Mouse (Mus musculus): ENCODE data around the gene Zdhhc7. TPM values are rescaled to one million over a fixed set of nuclear protein-coding genes. Genes with fewer than 3 reads are reported as not detected.
A peak's percentile ranks its signal among the peaks of the same experiment; 100 is the strongest.

Zdhhc7 gene
- 10 to 100 TPM; 33.5 to 40.0 (median 34.3) TPM for total RNA-seq (2022)

GRCm38 (mm10) chr8:120101068-120101972 is at the start of gene Zdhhc7:
Zdhhc7 (minus strand) TSS chr8:120101482.
- peak; percentile 85 for DNase-seq (ENCODE audit: low spot score)

DNA sequence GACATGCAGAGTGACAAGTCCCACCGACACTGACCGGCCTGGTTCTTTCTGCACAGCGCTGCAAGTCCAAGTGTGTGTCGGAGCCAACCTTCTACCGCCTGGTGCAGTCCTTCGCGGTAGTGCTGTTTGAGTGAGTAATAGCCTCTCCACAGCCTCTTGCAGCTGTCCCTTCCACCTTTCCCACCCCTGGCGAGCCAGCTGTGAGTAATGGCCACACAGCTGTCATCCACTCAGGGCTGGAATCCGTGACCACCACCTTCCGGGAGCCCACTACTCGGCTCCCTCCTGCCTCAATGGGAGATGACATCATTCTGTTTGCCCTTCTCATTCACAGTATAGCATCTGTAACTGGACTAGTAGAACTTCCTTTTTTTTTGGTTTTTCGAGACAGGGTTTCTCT is 48.7 kb upstream of the Zdhhc7 start:
- no peak for DNase-seq (ENCODE audit: low spot score)

GRCm38 (mm10) chr8:120146051-120146450 is 44.8 kb upstream of the Zdhhc7 start:
- no peak for DNase-seq (ENCODE audit: low spot score)

DNA sequence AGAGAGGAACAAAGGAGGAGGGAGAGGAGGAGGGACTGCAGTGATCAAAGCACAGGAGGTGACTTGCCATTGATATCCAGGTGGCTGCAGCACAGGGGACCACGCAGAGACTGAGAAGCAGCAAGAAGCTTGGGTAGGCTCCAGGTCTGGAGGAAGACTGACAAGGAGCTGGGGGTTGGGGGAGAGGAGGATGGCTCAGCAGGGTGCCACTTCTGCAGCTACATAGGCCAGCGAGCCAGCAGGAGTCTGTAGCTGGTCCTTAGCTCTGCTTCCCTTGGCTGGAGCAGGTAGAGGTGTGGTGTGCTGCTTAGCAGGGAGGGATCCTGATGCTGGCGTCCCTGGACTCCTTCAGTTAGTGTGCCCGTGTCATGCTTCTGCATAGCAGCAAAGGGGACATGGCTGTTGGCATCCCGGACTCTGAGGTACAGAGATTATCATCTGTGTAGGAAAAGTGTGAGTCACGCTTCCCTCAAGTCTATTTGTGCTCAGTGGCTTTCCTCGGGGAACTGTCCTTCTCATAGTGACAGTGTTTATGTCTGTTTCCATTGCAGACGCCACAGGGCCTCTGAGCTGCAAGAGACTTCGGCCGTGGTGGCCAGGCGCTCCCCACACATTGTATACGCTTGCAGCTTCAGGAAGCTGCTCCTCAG is 43.5 kb upstream of the Zdhhc7 start:
- DNase-seq (ENCODE audit: low spot score) = no peak

DNA sequence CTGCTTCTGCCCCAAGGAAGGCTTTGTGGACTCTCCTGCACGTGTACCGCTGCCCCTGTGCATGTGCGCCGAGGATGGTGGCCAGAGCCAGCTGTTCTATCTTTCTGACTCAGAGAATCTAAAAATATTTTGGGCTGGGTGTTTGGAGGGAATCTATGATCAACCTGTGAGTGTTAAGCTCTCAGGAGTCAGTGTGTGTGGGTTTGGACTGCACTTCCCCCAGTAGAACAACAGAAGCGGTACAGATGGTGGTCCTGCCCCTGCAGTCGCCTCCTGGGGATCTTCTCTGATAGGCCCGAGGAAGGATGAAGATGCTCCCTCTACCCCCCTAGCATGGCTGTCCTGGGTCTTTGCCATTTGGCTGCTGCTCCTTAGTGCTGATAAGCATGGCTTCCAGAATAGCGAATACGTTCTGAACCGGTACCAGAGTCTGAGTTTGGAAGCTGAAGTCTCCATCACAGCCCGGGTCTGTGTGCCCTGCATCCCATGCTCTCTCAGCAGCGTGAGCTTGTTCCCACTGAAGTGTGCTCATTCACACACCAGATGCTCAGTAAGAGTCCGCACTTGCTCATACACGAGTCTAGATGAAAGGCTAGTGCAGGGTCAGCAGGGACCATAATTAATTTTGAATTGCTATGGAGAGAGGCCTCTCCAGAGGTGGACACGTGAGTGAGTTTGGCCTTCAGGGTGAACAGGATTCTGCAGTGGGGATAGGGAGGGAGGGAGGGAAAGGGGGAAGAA is 42.8 kb upstream of the Zdhhc7 start:
- DNase-seq (ENCODE audit: low spot score) = no peak

DNA sequence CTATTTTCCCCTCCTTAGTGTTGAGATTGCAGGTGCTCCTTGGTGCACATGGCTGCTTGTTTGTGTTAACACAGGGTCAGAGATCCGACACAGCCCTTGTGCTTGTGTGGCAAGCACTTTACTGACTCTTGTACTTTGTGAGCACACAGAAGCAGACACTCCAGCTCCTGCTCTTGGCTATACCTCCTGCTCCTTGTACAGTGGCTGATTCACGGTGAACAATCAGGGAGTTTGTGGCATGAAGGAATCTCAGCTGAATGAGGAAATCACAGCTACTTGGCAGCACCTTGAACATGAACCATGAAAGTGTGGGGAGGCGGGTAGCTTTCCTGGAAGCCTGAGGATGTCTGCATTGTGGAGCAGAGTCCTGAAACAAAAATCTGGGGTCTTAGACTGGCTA is 39.5 kb upstream of the Zdhhc7 start:
- DNase-seq (ENCODE audit: low spot score) = no peak

DNA sequence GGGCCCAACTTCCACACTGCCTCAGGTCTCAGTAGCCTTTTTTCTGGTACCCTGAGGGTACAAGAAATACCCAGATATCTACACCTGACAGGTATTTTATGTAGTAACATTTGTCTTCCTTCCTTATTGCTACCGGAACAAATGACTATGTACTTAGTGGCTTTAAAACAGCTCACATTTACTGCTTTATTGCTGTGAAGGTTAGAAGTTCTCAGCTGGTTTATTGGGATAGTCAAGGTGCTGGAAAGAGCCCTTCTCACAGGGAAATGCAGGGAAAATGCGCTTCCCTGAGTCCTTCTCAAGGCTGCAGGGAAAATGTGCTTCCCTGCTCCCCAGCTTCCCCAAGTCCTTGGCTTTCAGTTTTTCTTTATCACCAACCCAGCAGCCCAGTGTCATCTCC is 37.7 kb upstream of the Zdhhc7 start:
- no peak for DNase-seq (ENCODE audit: low spot score)

GRCm38 (mm10) chr8:120136618-120137017 is 35.3 kb upstream of the Zdhhc7 start:
- no peak for DNase-seq (ENCODE audit: low spot score)

GRCm38 (mm10) chr8:120135687-120136086 is 34.4 kb upstream of the Zdhhc7 start:
- no peak for DNase-seq (ENCODE audit: low spot score)

DNA sequence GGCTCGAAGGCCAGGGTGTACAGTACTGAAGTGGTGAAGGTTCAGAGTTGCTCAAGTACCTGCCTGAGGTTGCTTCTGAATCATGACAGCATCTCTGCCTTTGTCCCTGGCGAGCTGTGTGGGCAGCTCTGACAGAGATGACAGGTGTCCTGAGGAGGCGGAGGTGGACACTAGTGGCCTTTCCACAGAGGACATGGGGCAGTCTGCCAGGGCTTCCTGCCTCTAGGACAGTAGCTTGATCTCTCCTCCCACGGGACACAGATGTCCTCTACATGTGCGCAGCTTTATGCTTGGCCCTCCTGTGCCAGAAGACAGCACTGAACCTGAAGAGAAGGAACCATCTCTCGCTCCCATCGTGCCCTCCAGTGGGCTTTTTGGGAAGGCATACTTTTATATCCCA is 31.9 kb upstream of the Zdhhc7 start:
- DNase-seq (ENCODE audit: low spot score) = no peak

GRCm38 (mm10) chr8:120131158-120131557 is 29.9 kb upstream of the Zdhhc7 start:
- DNase-seq (ENCODE audit: low spot score) = no peak

- DNase-seq (ENCODE audit: low spot score) = no peak
Measured at GRCm38 (mm10) chr8:120129547-120129946, 28.3 kb upstream of the Zdhhc7 start.

GRCm38 (mm10) chr8:120126357-120127161 is 25.3 kb upstream of the Zdhhc7 start:
- no peak for DNase-seq (ENCODE audit: low spot score)

DNA sequence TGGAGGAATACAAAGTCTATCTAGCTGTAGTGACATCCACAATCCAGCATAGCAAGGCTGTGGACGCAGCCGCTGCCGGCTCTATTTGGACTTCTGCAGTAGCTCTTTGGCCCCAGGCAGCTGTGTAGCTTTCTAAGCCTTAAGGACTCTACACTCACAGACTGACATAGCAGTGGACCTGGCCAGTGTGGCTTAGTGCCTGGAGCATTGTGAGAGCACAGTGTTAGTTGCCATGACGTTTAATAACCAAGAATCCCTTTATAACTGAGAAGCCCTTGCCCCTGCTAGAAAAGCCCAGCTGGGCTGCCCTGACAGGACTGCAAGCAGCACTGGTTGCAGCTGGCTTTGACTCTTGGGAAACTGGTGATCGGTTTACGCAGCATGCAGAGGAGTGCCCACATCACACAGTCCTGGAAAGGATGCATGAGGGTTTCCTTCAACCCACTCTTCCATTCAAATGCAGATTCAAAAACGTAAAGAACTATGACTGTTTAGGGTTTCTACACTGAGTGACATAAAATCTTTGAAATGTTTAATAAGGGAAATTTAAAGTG is 23.6 kb upstream of the Zdhhc7 start:
- no peak for DNase-seq (ENCODE audit: low spot score)

DNA sequence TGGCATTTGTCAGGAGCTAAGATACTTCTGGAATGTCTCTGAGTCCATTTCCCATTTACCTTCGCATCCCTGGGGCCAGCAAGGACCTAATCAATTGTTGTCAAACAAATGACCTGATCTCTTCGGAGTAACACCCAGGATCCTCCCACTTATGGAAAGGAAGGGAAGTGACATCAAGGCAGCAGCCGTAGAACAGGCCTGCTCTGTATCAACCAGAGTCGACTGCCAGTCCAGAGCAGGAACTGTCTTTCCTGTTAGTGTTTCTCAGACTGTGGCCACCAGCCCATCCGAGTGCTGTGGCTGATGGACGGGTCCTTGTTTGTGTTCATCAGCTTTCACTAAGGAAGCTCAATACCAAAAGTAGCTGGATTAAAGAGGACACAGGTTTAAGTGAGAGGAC is 23.0 kb upstream of the Zdhhc7 start:
- no peak for DNase-seq (ENCODE audit: low spot score)

- no peak for DNase-seq (ENCODE audit: low spot score)
Measured at GRCm38 (mm10) chr8:120120951-120121350, 19.7 kb upstream of the Zdhhc7 start.

- DNase-seq (ENCODE audit: low spot score) = no peak
Measured at GRCm38 (mm10) chr8:120119931-120120330, 18.6 kb upstream of the Zdhhc7 start.

DNA sequence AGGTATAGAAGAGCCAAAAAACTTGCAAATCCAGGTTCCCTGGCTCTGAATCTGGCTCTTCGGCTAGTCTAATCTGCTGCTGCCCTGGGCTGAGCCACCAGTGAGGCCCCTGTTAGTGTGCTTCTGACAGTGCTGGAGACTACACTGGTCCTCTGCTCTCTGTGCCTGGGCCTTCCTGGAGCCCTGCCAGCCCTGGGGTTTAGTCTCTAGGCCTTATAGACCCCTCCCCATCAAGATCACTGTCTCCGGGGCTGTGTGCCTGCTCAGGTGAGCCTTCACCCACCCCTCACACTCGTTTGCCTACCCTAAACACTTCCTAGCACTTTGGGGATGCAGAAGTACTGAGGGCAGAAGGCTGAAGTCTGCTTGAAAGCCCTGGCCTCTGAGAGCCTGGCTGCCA is 18.1 kb upstream of the Zdhhc7 start:
- DNase-seq (ENCODE audit: low spot score) = no peak

GRCm38 (mm10) chr8:120118847-120119246 is 17.6 kb upstream of the Zdhhc7 start:
- DNase-seq (ENCODE audit: low spot score) = no peak

DNA sequence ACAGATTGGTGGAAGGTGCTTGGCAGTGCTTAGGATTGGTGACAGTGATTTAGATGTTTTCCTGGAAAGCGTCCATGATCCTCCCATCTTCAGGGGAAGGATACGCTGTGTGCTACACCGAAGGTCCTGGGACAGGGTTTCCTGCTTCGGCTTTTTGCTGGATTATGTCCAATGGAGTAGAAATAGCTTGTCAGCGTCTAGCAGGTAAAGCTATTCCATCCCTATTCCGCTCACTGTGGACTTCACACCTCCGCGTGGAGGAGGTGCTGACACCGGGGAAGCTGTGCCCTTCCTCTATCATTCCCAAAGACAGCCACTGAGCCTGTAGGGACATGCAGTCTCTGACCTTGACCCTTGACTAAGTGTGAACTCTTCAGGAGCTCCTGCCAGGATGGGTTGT is 16.9 kb upstream of the Zdhhc7 start:
- DNase-seq (ENCODE audit: low spot score) = no peak

- DNase-seq (ENCODE audit: low spot score) = no peak
Measured at GRCm38 (mm10) chr8:120116600-120116999, 15.3 kb upstream of the Zdhhc7 start.
